Mouse (Mus musculus): ENCODE data around the gene Enpp4. TPM values are rescaled to one million over a fixed set of nuclear protein-coding genes. Genes with fewer than 3 reads are reported as not detected.
A peak's percentile ranks its signal among the peaks of the same experiment; 100 is the strongest.

The Enpp4 gene
- polyA plus RNA-seq, 1 experiment, result 1.5 TPM

GRCm38 (mm10) chr17:44121366-44122100 lies 15.9 kb upstream of the Enpp4 start:
- Histone ChIP-seq H3K4me3 (ENCODE audit: low read depth, low read length) (no peak overlapping the region), H3K4me1 (ENCODE audit: control insufficient read depth, insufficient read depth, insufficient read length, low read length) (peaks cover 7% of the 10 kb centered on the region), H3K27ac (ENCODE audit: insufficient read depth, low read depth, low read length) (no peak overlapping the region), H3K27me3 (ENCODE audit: control insufficient read depth, insufficient read depth, low read length) (no peaks in the 10 kb centered on the region), H3K36me3 (ENCODE audit: control insufficient read depth, insufficient read depth, low read length) (no peaks in the 10 kb centered on the region)
- TF ChIP-seq POLR2A (IDR thresholded peaks at IDR 0.05; ENCODE audit: low read depth, low read length), result no peak
- no peak for TF ChIP-seq CTCF (IDR thresholded peaks at IDR 0.05; ENCODE audit: extremely low read depth, insufficient read length, insufficient replicate concordance, low read depth, low read length)
- 40% methylated on average over 12 of the region's 12 CpGs for WGBS

- 83% methylated on average over 4 of the region's 4 CpGs for WGBS
- Histone ChIP-seq H3K27ac (ENCODE audit: insufficient read depth, low read depth, low read length) (no peak overlapping the region), H3K4me3 (ENCODE audit: low read depth, low read length) (no peak overlapping the region), H3K27me3 (ENCODE audit: control insufficient read depth, insufficient read depth, low read length) (no peaks in the 10 kb centered on the region), H3K4me1 (ENCODE audit: control insufficient read depth, insufficient read depth, insufficient read length, low read length) (peaks cover 7% of the 10 kb centered on the region), H3K36me3 (ENCODE audit: control insufficient read depth, insufficient read depth, low read length) (no peaks in the 10 kb centered on the region)
- TF ChIP-seq POLR2A (IDR thresholded peaks at IDR 0.05; ENCODE audit: low read depth, low read length) (no peak), CTCF (IDR thresholded peaks at IDR 0.05; ENCODE audit: extremely low read depth, insufficient read length, insufficient replicate concordance, low read depth, low read length) (no peak)
Observed at GRCm38 (mm10) chr17:44118231-44118630, 12.6 kb upstream of the Enpp4 start.

GRCm38 (mm10) chr17:44117721-44118120 lies 12.1 kb upstream of the Enpp4 start:
- 79% methylated on average over 2 of the region's 2 CpGs for WGBS

GRCm38 (mm10) chr17:44116584-44116983 lies 11.0 kb upstream of the Enpp4 start:
- no peak for TF ChIP-seq CTCF (IDR thresholded peaks at IDR 0.05; ENCODE audit: extremely low read depth, insufficient read length, insufficient replicate concordance, low read depth, low read length)
- TF ChIP-seq POLR2A (IDR thresholded peaks at IDR 0.05; ENCODE audit: low read depth, low read length), result no peak
- H3K36me3 ChIP-seq (ENCODE audit: control insufficient read depth, insufficient read depth, low read length), result no peaks in the 10 kb centered on the region
- H3K27me3 ChIP-seq (ENCODE audit: control insufficient read depth, insufficient read depth, low read length), result no peaks in the 10 kb centered on the region
- H3K4me3 ChIP-seq (ENCODE audit: low read depth, low read length), result no peak overlapping the region
- 76% methylated on average over 2 of the region's 2 CpGs for WGBS
- no peak overlapping the region for H3K27ac ChIP-seq (ENCODE audit: insufficient read depth, low read depth, low read length)
- peaks cover 4% of the 10 kb centered on the region; the same call in 1 of the 2 replicates for H3K4me1 ChIP-seq (ENCODE audit: control insufficient read depth, insufficient read depth, insufficient read length, low read length)

More at GRCm38 (mm10) chr17:44117721-44118120, 12.1 kb upstream of the Enpp4 start:
- no peaks in the 10 kb centered on the region for H3K36me3 ChIP-seq (ENCODE audit: control insufficient read depth, insufficient read depth, low read length)
- H3K27me3 ChIP-seq (ENCODE audit: control insufficient read depth, insufficient read depth, low read length), result no peaks in the 10 kb centered on the region
- TF ChIP-seq CTCF (IDR thresholded peaks at IDR 0.05; ENCODE audit: extremely low read depth, insufficient read length, insufficient replicate concordance, low read depth, low read length) (no peak), POLR2A (IDR thresholded peaks at IDR 0.05; ENCODE audit: low read depth, low read length) (no peak)
- H3K4me1 ChIP-seq (ENCODE audit: control insufficient read depth, insufficient read depth, insufficient read length, low read length), result peaks cover 7% of the 10 kb centered on the region
- H3K4me3 ChIP-seq (ENCODE audit: low read depth, low read length), result no peak overlapping the region
- H3K27ac ChIP-seq (ENCODE audit: insufficient read depth, low read depth, low read length), result no peak overlapping the region

- H3K4me1 ChIP-seq (ENCODE audit: control insufficient read depth, insufficient read depth, insufficient read length, low read length), result no peaks in the 10 kb centered on the region
- no peaks in the 10 kb centered on the region for H3K27me3 ChIP-seq (ENCODE audit: control insufficient read depth, insufficient read depth, low read length)
- H3K27ac ChIP-seq (ENCODE audit: insufficient read depth, low read depth, low read length), result no peak overlapping the region
- WGBS, result 72% methylated on average over 3 of the region's 3 CpGs
- no peaks in the 10 kb centered on the region for H3K36me3 ChIP-seq (ENCODE audit: control insufficient read depth, insufficient read depth, low read length)
- no peak overlapping the region for H3K4me3 ChIP-seq (ENCODE audit: low read depth, low read length)
- no peak for TF ChIP-seq POLR2A (IDR thresholded peaks at IDR 0.05; ENCODE audit: low read depth, low read length)
- TF ChIP-seq CTCF (IDR thresholded peaks at IDR 0.05; ENCODE audit: extremely low read depth, insufficient read length, insufficient replicate concordance, low read depth, low read length), result no peak
Observed at GRCm38 (mm10) chr17:44108331-44108730, 2.7 kb upstream of the Enpp4 start.

GRCm38 (mm10) chr17:44101961-44102360 lies 3.6 kb downstream of the Enpp4 start:
- no peaks in the 10 kb centered on the region for H3K36me3 ChIP-seq (ENCODE audit: control insufficient read depth, insufficient read depth, low read length)
- no peak overlapping the region for H3K4me3 ChIP-seq (ENCODE audit: low read depth, low read length)
- 95% methylated on average over 10 of the region's 10 CpGs for WGBS
- H3K27me3 ChIP-seq (ENCODE audit: control insufficient read depth, insufficient read depth, low read length), result no peaks in the 10 kb centered on the region
- no peak for TF ChIP-seq CTCF (IDR thresholded peaks at IDR 0.05; ENCODE audit: extremely low read depth, insufficient read length, insufficient replicate concordance, low read depth, low read length)
- no peak for TF ChIP-seq POLR2A (IDR thresholded peaks at IDR 0.05; ENCODE audit: low read depth, low read length)
- no peaks in the 10 kb centered on the region for H3K4me1 ChIP-seq (ENCODE audit: control insufficient read depth, insufficient read depth, insufficient read length, low read length)
- H3K27ac ChIP-seq (ENCODE audit: insufficient read depth, low read depth, low read length), result no peak overlapping the region

GRCm38 (mm10) chr17:44100906-44101305 lies 4.7 kb downstream of the Enpp4 start:
- H3K27ac ChIP-seq (ENCODE audit: insufficient read depth, low read depth, low read length), result peak overlapping the region; percentile 28
- H3K4me1 ChIP-seq (ENCODE audit: control insufficient read depth, insufficient read depth, insufficient read length, low read length), result no peaks in the 10 kb centered on the region
- H3K4me3 ChIP-seq (ENCODE audit: low read depth, low read length), result peak overlapping the region; percentile 41
- 15% methylated on average over 9 of the region's 9 CpGs for WGBS
- no peaks in the 10 kb centered on the region for H3K36me3 ChIP-seq (ENCODE audit: control insufficient read depth, insufficient read depth, low read length)
- H3K27me3 ChIP-seq (ENCODE audit: control insufficient read depth, insufficient read depth, low read length), result no peaks in the 10 kb centered on the region
- TF ChIP-seq POLR2A (IDR thresholded peaks at IDR 0.05; ENCODE audit: low read depth, low read length) (no peak), CTCF (IDR thresholded peaks at IDR 0.05; ENCODE audit: extremely low read depth, insufficient read length, insufficient replicate concordance, low read depth, low read length) (no peak)
